Mouse (Mus musculus) kidney, adult 18-20 months (tissue): Measurements from ENCODE around the gene Card10.
"Not testable (repeated sequence)": the region's sequence is repeated elsewhere in the genome, so short reads cannot be mapped to it uniquely, and the experiment has no call there.

ENCODE experiments used
- DNase-seq: peaks from one replicate; pipeline ENCODE4 v3.0.0; 2021

Gene Card10

GRCm38 (mm10) chr15:78802776-78803391 lies at the start of gene Card10:
Card10 (minus strand) TSS chr15:78803042.
- DNase-seq, result peak; percentile 84

GRCm38 (mm10) chr15:78851505-78852153 lies 48.8 kb upstream of the Card10 start:
- peak; percentile 93 for DNase-seq

GRCm38 (mm10) chr15:78850944-78851343 lies 48.1 kb upstream of the Card10 start:
- DNase-seq, result peak; percentile 9

GRCm38 (mm10) chr15:78850059-78850824 lies 47.4 kb upstream of the Card10 start:
- DNase-seq, result peak; percentile 33

- DNase-seq, result no peak
Observed at GRCm38 (mm10) chr15:78849485-78849884, 46.6 kb upstream of the Card10 start.

- DNase-seq, result peak; percentile 94
Observed at GRCm38 (mm10) chr15:78848467-78848866, 45.6 kb upstream of the Card10 start.

- not testable (repeated sequence) for DNase-seq
Observed at GRCm38 (mm10) chr15:78846805-78847204, 44.0 kb upstream of the Card10 start.

- DNase-seq, result no peak
Observed at GRCm38 (mm10) chr15:78846352-78846751, 43.5 kb upstream of the Card10 start.

GRCm38 (mm10) chr15:78845867-78846266 lies 43.0 kb upstream of the Card10 start:
- peak; percentile 63 for DNase-seq

GRCm38 (mm10) chr15:78845321-78845720 lies 42.5 kb upstream of the Card10 start:
- peak; percentile 51 for DNase-seq

- peak; percentile 65 for DNase-seq
Observed at GRCm38 (mm10) chr15:78844791-78845190, 41.9 kb upstream of the Card10 start.

GRCm38 (mm10) chr15:78843581-78844469 lies 41.0 kb upstream of the Card10 start:
- DNase-seq, result peak; percentile 33

GRCm38 (mm10) chr15:78842371-78843163 lies 39.7 kb upstream of the Card10 start, which contains the start of gene Cdc42ep1:
Cdc42ep1 (plus strand) TSS chr15:78842624.
- peak; percentile 77 for DNase-seq

GRCm38 (mm10) chr15:78841161-78841790 lies 38.4 kb upstream of the Card10 start:
- no peak for DNase-seq

GRCm38 (mm10) chr15:78840751-78841150 lies 37.9 kb upstream of the Card10 start:
- DNase-seq, result no peak

- DNase-seq, result no peak
Observed at GRCm38 (mm10) chr15:78840241-78840640, 37.4 kb upstream of the Card10 start.

GRCm38 (mm10) chr15:78839744-78840143 lies 36.9 kb upstream of the Card10 start:
- no peak for DNase-seq

- peak; percentile 74 for DNase-seq
Observed at GRCm38 (mm10) chr15:78836086-78836621, 33.3 kb upstream of the Card10 start.

- DNase-seq, result peak; percentile 51
Observed at GRCm38 (mm10) chr15:78835200-78836085, 32.6 kb upstream of the Card10 start.
